Mouse (Mus musculus) C2C12 (cell line): Measurements from ENCODE around the gene 1700125H20Rik.

ENCODE experiments used
- CTCF ChIP-seq: IDR thresholded peaks from one replicate; pipeline ENCODE4 v1.5.1; 2011; ENCODE audit not compliant: control insufficient read depth, insufficient read depth, insufficient read length
- FOSL1 ChIP-seq: IDR thresholded peaks from one replicate; pipeline ENCODE4 v1.8.0; 2011; ENCODE audit warnings: mild to moderate bottlenecking, low read length; ENCODE audit not compliant: poor library complexity, insufficient read depth, severe bottlenecking
- MAX ChIP-seq: IDR thresholded peaks from one replicate; pipeline ENCODE4 v1.6.1; 2011; ENCODE audit warnings: mild to moderate bottlenecking, control low read depth
- MYOD1 ChIP-seq: IDR thresholded peaks from one replicate; pipeline ENCODE4 v1.6.1; 2011; ENCODE audit warnings: low read depth; ENCODE audit not compliant: control insufficient read depth, insufficient read length
- MYOG ChIP-seq: IDR thresholded peaks from one replicate; pipeline ENCODE4 v1.6.1; 2011; ENCODE audit not compliant: control insufficient read depth, insufficient read length; ENCODE audit errors: extremely low read depth
- USF1 ChIP-seq: IDR thresholded peaks from one replicate; pipeline ENCODE4 v1.6.1; 2011; ENCODE audit warnings: low read depth, mild to moderate bottlenecking, control low read depth, moderate library complexity

- TF ChIP-seq CTCF: no peak
- no peak for TF ChIP-seq MYOD1
- TF ChIP-seq MAX: no peak
- TF ChIP-seq USF1: no peak
- TF ChIP-seq FOSL1: no peak
- TF ChIP-seq MYOG: no peak
Observed at GRCm38 (mm10) chr11:85138776-85139474, 31.3 kb upstream of the 1700125H20Rik start.
